Mouse (Mus musculus): ENCODE data around the gene Plau. TPM values are rescaled to one million over a fixed set of nuclear protein-coding genes. Genes with fewer than 3 reads are reported as not detected.

The Plau gene
- total RNA-seq, 2 experiments from 2014 or later: 3.3 to 4.5 TPM

DNA sequence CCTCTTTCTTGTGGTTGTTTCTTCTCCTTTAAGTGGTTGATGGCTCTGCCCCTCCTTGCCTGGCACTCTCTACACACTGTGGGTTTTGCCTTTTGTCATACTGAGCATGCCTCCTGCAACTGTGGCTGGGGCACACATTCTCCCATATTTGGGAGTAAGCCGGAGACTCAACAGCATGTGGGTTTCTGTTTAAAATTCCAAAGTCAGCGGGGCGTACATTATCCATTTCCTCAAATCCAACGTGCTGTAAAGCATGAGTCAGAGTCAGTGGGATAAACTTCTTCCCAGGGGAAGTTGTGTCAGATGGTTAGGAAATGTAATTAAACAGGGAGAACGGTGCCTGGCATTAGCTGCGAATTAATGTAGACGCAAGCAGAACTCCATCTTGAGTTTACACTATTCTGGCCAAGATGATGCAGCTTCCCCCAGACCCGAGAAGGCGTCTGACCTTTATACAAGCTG, 55.5 kb downstream of the Plau start:
- DNase-seq (ENCODE audit: low spot score in 2 of 2): peak; percentile 47 to 71

Other genes starting within 250 kb of the Plau start
- gene Usp54, start 195.6 kb upstream of the Plau start, total RNA-seq (2021): 10 to 100 TPM; 58.7 to 59.4 TPM
- not detected for gene Myoz1, start 180.1 kb upstream of the Plau start, total RNA-seq (2021)
- gene Synpo2l, start 168.3 kb upstream of the Plau start, total RNA-seq (2021): under 1 TPM; 0.12 to 0.13 TPM
- gene Sec24c, start 162.4 kb upstream of the Plau start, total RNA-seq (2021): 100 to 1,000 TPM in 1 of 2 experiments, 10 to 100 TPM in 1; 97.2 to 109 TPM
- 10 to 100 TPM; 14.5 to 14.7 TPM for gene Fut11, start 141.7 kb upstream of the Plau start, total RNA-seq (2021)
- gene Chchd1, start 133.7 kb upstream of the Plau start, total RNA-seq (2021): 10 to 100 TPM; 53.1 to 53.3 TPM
- 100 to 1,000 TPM; 165 to 186 TPM for gene Zswim8, start 129.1 kb upstream of the Plau start, total RNA-seq (2021)
- gene Ndst2, start 102.1 kb upstream of the Plau start, total RNA-seq (2021): 10 to 100 TPM; 14.9 to 17.6 TPM
- gene Camk2g, start 42.6 kb upstream of the Plau start, total RNA-seq (2021): 100 to 1,000 TPM; 225 to 233 TPM
- 10 to 100 TPM; 28.2 to 32.5 TPM for gene Vcl, start 92.7 kb downstream of the Plau start, total RNA-seq (2021)
- 10 to 100 TPM; 67.2 to 70.5 TPM for gene Ap3m1, start 215.8 kb downstream of the Plau start, total RNA-seq (2021)
- gene Adk, start 215.9 kb downstream of the Plau start, total RNA-seq (2021): 10 to 100 TPM; 64.2 to 69.7 TPM

Data from layer of hippocampus, adult 18-20 months (tissue).